Mouse (Mus musculus) hindbrain, embryonic 11.5 days (tissue): ENCODE data around the gene Hormad1. TPM values are rescaled to one million over a fixed set of nuclear protein-coding genes. Genes with fewer than 3 reads are reported as not detected.
A peak's percentile ranks its signal among the peaks of the same experiment; 100 is the strongest.

ENCODE experiments used
- ATAC-seq: fragments of 200-750 bp; cut with Nextera tagmentation; 2 replicates; pipeline ENCODE4 v1.8.0; 2017; ENCODE audit warnings: mild to moderate bottlenecking, moderate TSS enrichment, moderate library complexity; ENCODE audit not compliant: low FRiP score
- DNase-seq: peaks from one replicate; pipeline ENCODE4 v3.0.0-alpha.2; 2015; ENCODE audit warnings: low spot score
- H3K27ac ChIP-seq: fragments of 300-500 bp; sonication (generic); 2 replicates; pipeline ENCODE4 v1.5.1; 2014; ENCODE audit warnings: mild to moderate bottlenecking, low read depth, low read length
- H3K27me3 ChIP-seq: fragments of 300-500 bp; sonication (generic); 2 replicates; pipeline ENCODE4 v1.6.1; 2014; ENCODE audit warnings: mild to moderate bottlenecking, low read length, moderate library complexity, mixed read lengths; ENCODE audit not compliant: control insufficient read depth, insufficient read depth
- H3K36me3 ChIP-seq: fragments of 300-500 bp; sonication (generic); 2 replicates; pipeline ENCODE4 v1.6.1; 2014; ENCODE audit warnings: mild to moderate bottlenecking, low read length, moderate library complexity, mixed read lengths; ENCODE audit not compliant: control insufficient read depth, insufficient read depth
- H3K4me1 ChIP-seq: fragments of 300-500 bp; sonication (generic); replicated peaks from 2 replicates; pipeline ENCODE4 v1.6.1; 2014; ENCODE audit warnings: low read length, mixed read lengths; ENCODE audit not compliant: control insufficient read depth, insufficient read depth
- H3K4me2 ChIP-seq: fragments of 300-500 bp; sonication (generic); replicated peaks from 2 replicates; pipeline ENCODE4 v1.6.1; 2014; ENCODE audit warnings: mild to moderate bottlenecking, low read depth, low read length
- H3K4me3 ChIP-seq: fragments of 300-500 bp; sonication (generic); 2 replicates; pipeline ENCODE4 v1.5.1; 2014; ENCODE audit warnings: low read depth, low read length
- H3K9ac ChIP-seq: fragments of 300-500 bp; sonication (generic); 2 replicates; pipeline ENCODE4 v1.6.1; 2014; ENCODE audit warnings: low read depth, low read length
- H3K9me3 ChIP-seq: fragments of 300-500 bp; sonication (generic); 2 replicates; pipeline ENCODE4 v1.6.1; 2016; ENCODE audit warnings: low read length; ENCODE audit not compliant: control insufficient read depth
- WGBS: fragments of 180-500 bp; shearing (Covaris S2); extraction: QIAGEN DNeasy Blood & Tissue Kit; methylation state at CpG from one replicate; pipeline ENCODE4 v1.1.7; 2014; 5-methylcytosine and 5-hydroxymethylcytosine counted together
- polyA plus RNA-seq: library from polyadenylated mRNA; unstranded; fragments of >200 nt; fragmentation: Nextera tagmentation; extraction: Ambion mirVana; gene quantifications from 2 replicates; pipeline ENCODE4 v1.2.1, GENCODE M21; 2014

The Hormad1 gene
- not detected in 2 replicates for polyA plus RNA-seq

DNA sequence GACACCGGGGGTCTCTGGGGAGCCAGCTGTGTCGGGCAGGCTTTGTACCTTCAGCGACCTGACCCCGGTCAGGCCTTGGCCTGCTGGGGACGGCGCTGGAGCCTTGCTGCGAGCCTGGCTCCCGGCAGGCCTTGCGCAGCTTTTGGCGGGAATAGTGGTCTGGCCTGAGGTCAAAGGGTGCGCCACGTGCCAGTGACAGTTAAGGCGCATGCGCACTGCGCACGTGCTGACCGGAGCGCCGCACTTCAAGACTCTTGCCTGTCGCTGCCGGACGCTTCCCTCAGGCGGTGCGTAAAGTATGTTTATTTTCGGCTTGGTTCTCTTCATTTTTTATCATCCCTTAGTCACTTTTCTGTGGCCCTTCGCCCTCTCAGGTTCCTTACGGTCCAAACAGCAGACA, at the start of gene Hormad1:
TSS of gene Hormad1 (plus strand) at position 241 of the 400 bp plus-strand sequence.
- Histone ChIP-seq H3K4me1 (no peaks in the 10 kb centered on the region), H3K27me3 (no peaks in the 10 kb centered on the region), H3K27ac (no peak within 1 kb of the TSS), H3K4me3 (no peak within 1 kb of the TSS), H3K36me3 (no peaks in the 10 kb centered on the region), H3K9ac (no peak within 1 kb of the TSS), H3K9me3 (no peaks in the 10 kb centered on the region), H3K4me2 (no peak within 1 kb of the TSS)
- ATAC-seq = no peak
- no peak for DNase-seq
- 89% methylated on average over 27 of the region's 27 CpGs for WGBS

DNA sequence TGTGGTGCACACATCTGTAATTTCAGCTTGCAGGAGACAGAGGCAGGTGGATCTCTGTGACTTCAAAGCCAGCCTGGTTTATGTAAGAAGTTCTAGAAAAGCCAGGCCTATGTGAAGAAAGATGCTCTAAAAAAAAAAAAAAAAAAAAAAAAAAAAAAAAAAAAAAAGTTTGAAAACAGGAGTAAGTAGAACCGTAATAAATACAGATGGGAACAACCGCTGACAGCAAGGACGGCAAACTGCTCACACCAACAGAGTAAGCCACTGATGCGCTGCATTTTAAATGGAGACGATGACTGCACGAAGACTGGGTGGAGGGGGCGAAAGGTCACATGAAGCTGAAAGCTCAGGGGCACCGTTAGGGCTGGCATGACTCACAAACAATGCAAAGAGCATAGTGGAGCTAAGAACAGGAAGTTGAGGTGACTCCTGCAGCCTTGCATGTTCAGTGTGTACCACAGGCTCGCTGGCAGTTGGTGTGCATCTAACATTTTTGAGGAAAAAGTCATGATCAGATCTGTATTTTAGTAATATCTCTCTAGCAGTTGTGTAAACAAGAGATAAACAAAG, 47.8 kb upstream of the Hormad1 start:
- ATAC-seq (no peak), DNase-seq (no peak)
- Histone ChIP-seq H3K9ac (no peak overlapping the region), H3K4me1 (no peaks in the 10 kb centered on the region), H3K36me3 (no peaks in the 10 kb centered on the region), H3K4me3 (no peak overlapping the region), H3K9me3 (no peaks in the 10 kb centered on the region), H3K4me2 (no peak overlapping the region), H3K27ac (no peak overlapping the region), H3K27me3 (no peaks in the 10 kb centered on the region)
- 69% methylated on average over 9 of the region's 9 CpGs for WGBS

DNA sequence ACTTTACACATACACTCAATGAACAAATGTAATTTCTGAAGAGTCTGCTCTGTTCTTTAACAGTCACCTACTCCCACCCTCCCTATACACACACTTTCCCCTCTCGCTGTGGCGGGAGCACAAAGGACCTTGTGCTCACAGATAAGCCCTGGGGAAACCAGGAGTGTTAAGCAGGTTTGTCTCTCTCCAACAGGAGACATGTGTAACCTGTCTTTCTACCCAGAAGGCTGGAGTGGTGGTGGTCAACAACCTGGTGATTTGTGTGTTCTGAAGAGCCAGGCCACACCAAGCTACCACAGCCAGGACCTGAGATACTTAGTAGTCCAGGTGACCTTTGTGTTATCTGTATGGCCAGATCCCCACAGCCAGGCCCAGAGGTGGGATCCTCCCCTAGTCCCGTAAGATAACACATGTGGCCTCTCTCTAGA, 42.8 kb upstream of the Hormad1 start:
- no peak for ATAC-seq
- Histone ChIP-seq H3K4me1 (no peaks in the 10 kb centered on the region), H3K9me3 (no peaks in the 10 kb centered on the region), H3K4me3 (no peak overlapping the region), H3K27me3 (no peaks in the 10 kb centered on the region), H3K36me3 (no peaks in the 10 kb centered on the region), H3K4me2 (no peak overlapping the region), H3K9ac (no peak overlapping the region), H3K27ac (no peak overlapping the region)
- WGBS = 91% methylated on average over 3 of the region's 3 CpGs
- no peak for DNase-seq

DNA sequence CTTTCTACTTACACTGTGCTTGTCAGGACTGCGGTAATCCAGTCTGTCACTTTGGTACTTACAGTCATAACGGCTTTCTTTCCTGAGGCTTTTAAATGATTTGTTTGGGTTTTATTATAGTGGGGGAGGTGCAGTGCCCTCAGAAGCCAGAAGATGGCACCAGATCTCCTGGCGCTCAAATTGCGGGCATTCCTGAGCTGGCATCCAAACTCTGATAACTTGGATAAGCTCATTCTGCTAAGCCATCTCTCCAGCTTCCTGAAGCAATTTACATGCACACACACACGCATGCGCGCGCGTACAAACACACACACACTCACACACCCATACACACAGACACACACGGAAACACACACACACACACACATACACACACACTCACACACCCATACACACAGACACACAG, 42.0 kb upstream of the Hormad1 start:
- H3K27me3 ChIP-seq = no peaks in the 10 kb centered on the region
- 41% methylated on average over 10 of the region's 10 CpGs for WGBS
- no peaks in the 10 kb centered on the region for H3K36me3 ChIP-seq
- ATAC-seq = no peak
- no peak overlapping the region for H3K4me3 ChIP-seq
- no peak overlapping the region for H3K4me2 ChIP-seq
- no peaks in the 10 kb centered on the region for H3K9me3 ChIP-seq
- peak; percentile 82 for DNase-seq
- H3K4me1 ChIP-seq = no peaks in the 10 kb centered on the region
- no peak overlapping the region for H3K9ac ChIP-seq
- no peak overlapping the region for H3K27ac ChIP-seq

DNA sequence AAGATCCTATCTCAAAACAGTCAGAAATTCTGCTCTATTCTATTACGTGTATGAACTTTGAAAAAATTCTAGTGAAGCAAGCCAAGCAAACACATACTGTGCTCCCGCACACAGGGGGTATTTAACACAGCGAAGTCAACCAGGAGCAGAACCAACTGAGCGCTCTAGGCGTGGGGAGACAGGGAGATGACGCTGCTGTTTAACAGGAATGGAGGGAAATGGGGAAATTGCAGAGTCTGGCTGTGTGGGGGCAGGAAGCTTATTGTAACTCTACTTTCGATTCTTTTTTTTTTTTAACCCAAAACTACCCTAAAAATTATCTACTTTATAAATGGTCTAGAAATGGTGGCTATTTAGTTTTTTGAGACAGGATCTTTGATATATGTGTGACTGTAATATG, 40.6 kb upstream of the Hormad1 start:
- Histone ChIP-seq H3K9ac (no peak overlapping the region), H3K4me1 (no peaks in the 10 kb centered on the region), H3K36me3 (no peaks in the 10 kb centered on the region), H3K27me3 (no peaks in the 10 kb centered on the region), H3K9me3 (no peaks in the 10 kb centered on the region), H3K27ac (no peak overlapping the region), H3K4me2 (no peak overlapping the region), H3K4me3 (no peak overlapping the region)
- no peak for ATAC-seq
- 83% methylated on average over 7 of the region's 7 CpGs for WGBS
- DNase-seq = no peak

- no peak for DNase-seq
- no peak for ATAC-seq
- Histone ChIP-seq H3K9me3 (no peaks in the 10 kb centered on the region), H3K27me3 (no peaks in the 10 kb centered on the region), H3K4me2 (no peak overlapping the region), H3K9ac (no peak overlapping the region), H3K36me3 (no peaks in the 10 kb centered on the region), H3K4me1 (no peaks in the 10 kb centered on the region), H3K4me3 (no peak overlapping the region), H3K27ac (no peak overlapping the region)
- 75% methylated on average over 2 of the region's 2 CpGs for WGBS
Measured at GRCm38 (mm10) chr3:95519315-95519714, 40.2 kb upstream of the Hormad1 start.

DNA sequence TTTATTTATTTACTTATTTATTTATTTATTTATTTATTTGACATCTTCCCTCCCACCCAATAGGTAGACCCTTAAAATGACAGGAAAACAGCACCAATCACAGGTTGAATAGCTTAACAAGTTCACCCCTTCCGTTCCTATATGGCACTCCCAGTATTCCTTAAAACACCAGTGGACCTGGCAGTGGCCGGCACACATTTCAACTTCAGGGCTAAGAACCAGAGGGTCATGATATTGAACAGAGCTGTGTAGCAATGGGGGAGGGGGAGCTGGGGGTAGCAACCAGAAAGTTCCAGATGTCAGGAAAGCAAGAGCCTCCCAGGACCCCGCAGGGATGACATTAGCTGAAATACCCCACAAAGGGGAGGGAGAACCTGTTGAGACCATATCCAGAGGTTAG, 39.4 kb upstream of the Hormad1 start:
- Histone ChIP-seq H3K4me2 (no peak overlapping the region), H3K36me3 (no peaks in the 10 kb centered on the region), H3K4me3 (no peak overlapping the region), H3K4me1 (no peaks in the 10 kb centered on the region), H3K27me3 (no peaks in the 10 kb centered on the region), H3K27ac (no peak overlapping the region), H3K9me3 (no peaks in the 10 kb centered on the region), H3K9ac (no peak overlapping the region)
- DNase-seq (no peak), ATAC-seq (no peak)
- WGBS = 90% methylated on average over 3 of the region's 3 CpGs

- no peak overlapping the region for H3K27ac ChIP-seq
- H3K27me3 ChIP-seq = no peaks in the 10 kb centered on the region
- 90% methylated on average over 10 of the region's 10 CpGs for WGBS
- H3K9me3 ChIP-seq = no peaks in the 10 kb centered on the region
- no peaks in the 10 kb centered on the region for H3K4me1 ChIP-seq
- H3K36me3 ChIP-seq = no peaks in the 10 kb centered on the region
- DNase-seq = no peak
- H3K4me2 ChIP-seq = no peak overlapping the region
- no peak overlapping the region for H3K4me3 ChIP-seq
- H3K9ac ChIP-seq = no peak overlapping the region
- no peak for ATAC-seq
Measured at GRCm38 (mm10) chr3:95521168-95521567, 38.3 kb upstream of the Hormad1 start.

DNA sequence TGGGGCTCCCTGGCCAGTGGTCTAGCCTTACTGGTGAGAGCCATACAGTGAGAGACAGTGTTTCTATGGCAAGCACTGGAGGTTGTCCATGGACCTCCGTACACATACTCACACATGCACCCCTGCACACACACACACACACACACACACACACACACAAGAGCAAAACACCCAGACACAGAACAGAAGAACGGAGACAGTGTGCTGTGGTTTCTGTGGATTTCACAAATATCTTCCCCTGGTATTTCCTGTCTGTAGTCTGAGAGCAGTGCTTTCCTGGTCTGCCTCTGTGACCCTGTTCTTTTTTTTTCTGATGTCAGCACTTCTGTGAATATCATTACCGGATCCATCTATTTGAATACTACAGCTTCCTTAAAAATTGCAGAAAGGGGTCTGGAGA, 35.8 kb upstream of the Hormad1 start:
- no peak for DNase-seq

More for the DNA sequence above, 35.8 kb upstream of the Hormad1 start:
- H3K27me3 ChIP-seq = no peaks in the 10 kb centered on the region
- no peak overlapping the region for H3K4me3 ChIP-seq
- H3K4me2 ChIP-seq = no peak overlapping the region
- ATAC-seq = no peak
- H3K9ac ChIP-seq = no peak overlapping the region
- WGBS = 77% methylated on average over 3 of the region's 3 CpGs
- H3K36me3 ChIP-seq = no peaks in the 10 kb centered on the region
- no peaks in the 10 kb centered on the region for H3K9me3 ChIP-seq
- H3K4me1 ChIP-seq = no peaks in the 10 kb centered on the region
- no peak overlapping the region for H3K27ac ChIP-seq
